Mouse (Mus musculus) erythroblast, embryonic 14.5 days (primary cell): Measurements from ENCODE around the gene Glud1. TPM values are rescaled to one million over a fixed set of nuclear protein-coding genes. Genes with fewer than 3 reads are reported as not detected.

Experiments used
- H3K27me3 ChIP-seq: 2 replicates; pipeline ENCODE4 v1.6.1; 2012; ENCODE audit warnings: inconsistent platforms; ENCODE audit not compliant: control insufficient read depth
- H3K36me3 ChIP-seq: 2 replicates; pipeline ENCODE4 v1.6.1; 2012; ENCODE audit warnings: mild to moderate bottlenecking, inconsistent platforms; ENCODE audit not compliant: control insufficient read depth
- H3K4me1 ChIP-seq: 2 replicates; pipeline ENCODE4 v1.6.1; 2012; ENCODE audit warnings: inconsistent platforms; ENCODE audit not compliant: control insufficient read depth
- H3K4me3 ChIP-seq: replicated peaks from 2 replicates; pipeline ENCODE3; 2012; ENCODE audit warnings: moderate library complexity, mild to moderate bottlenecking, inconsistent platforms
- H3K9me3 ChIP-seq: 2 replicates; pipeline ENCODE4 v1.6.1; 2012; ENCODE audit warnings: low read length, inconsistent platforms, mixed read lengths; ENCODE audit not compliant: control insufficient read depth
- GATA1 ChIP-seq: IDR thresholded peaks from 2 replicates; pipeline ENCODE4 v1.6.1; 2012; ENCODE audit warnings: low read length, inconsistent platforms, mixed read lengths
- TAL1 ChIP-seq: IDR thresholded peaks from 3 replicates; pipeline ENCODE4 v1.6.1; 2012; ENCODE audit warnings: low read length, inconsistent platforms, mixed read lengths
- polyA plus RNA-seq: library from polyadenylated mRNA; stranded (reverse); fragments of >175 nt; gene quantifications from 2 replicates; pipeline ENCODE4 v1.2.3, GENCODE M21; 2012

The Glud1 gene
- polyA plus RNA-seq, 1 experiment, result 0.87 TPM

GRCm38 (mm10) chr14:34344361-34344760 is 33.8 kb downstream of the Glud1 start:
- no peak for TF ChIP-seq TAL1
- TF ChIP-seq GATA1, result no peak
- no peaks in the 10 kb centered on the region for H3K9me3 ChIP-seq
- no peaks in the 10 kb centered on the region for H3K4me1 ChIP-seq
- no peak overlapping the region for H3K4me3 ChIP-seq
- no peaks in the 10 kb centered on the region for H3K27me3 ChIP-seq
- H3K36me3 ChIP-seq, result peaks cover 21% of the 10 kb centered on the region

GRCm38 (mm10) chr14:34345771-34346566 is 35.4 kb downstream of the Glud1 start:
- H3K9me3 ChIP-seq, result no peaks in the 10 kb centered on the region

GRCm38 (mm10) chr14:34347084-34347483 is 36.6 kb downstream of the Glud1 start:
- Histone ChIP-seq H3K4me1 (no peaks in the 10 kb centered on the region), H3K4me3 (no peak overlapping the region), H3K9me3 (no peaks in the 10 kb centered on the region), H3K27me3 (no peaks in the 10 kb centered on the region), H3K36me3 (peaks cover 11% of the 10 kb centered on the region)
- TF ChIP-seq GATA1, result no peak
- TF ChIP-seq TAL1, result no peak

More at GRCm38 (mm10) chr14:34345771-34346566, 35.4 kb downstream of the Glud1 start:
- Histone ChIP-seq H3K27me3 (no peaks in the 10 kb centered on the region), H3K4me1 (no peaks in the 10 kb centered on the region), H3K4me3 (no peak overlapping the region), H3K36me3 (peaks cover 16% of the 10 kb centered on the region)
- no peak for TF ChIP-seq TAL1
- no peak for TF ChIP-seq GATA1

GRCm38 (mm10) chr14:34348301-34348700 is 37.8 kb downstream of the Glud1 start:
- H3K4me1 ChIP-seq, result no peaks in the 10 kb centered on the region
- no peaks in the 10 kb centered on the region for H3K27me3 ChIP-seq
- TF ChIP-seq TAL1, result no peak
- TF ChIP-seq GATA1, result no peak
- H3K36me3 ChIP-seq, result peaks cover 6% of the 10 kb centered on the region
- H3K4me3 ChIP-seq, result no peak overlapping the region
- H3K9me3 ChIP-seq, result no peaks in the 10 kb centered on the region

GRCm38 (mm10) chr14:34349007-34349406 is 38.5 kb downstream of the Glud1 start:
- Histone ChIP-seq H3K4me3 (no peak overlapping the region), H3K9me3 (no peaks in the 10 kb centered on the region), H3K36me3 (peaks cover 3% of the 10 kb centered on the region; the same call in 1 of the 2 replicates), H3K27me3 (no peaks in the 10 kb centered on the region), H3K4me1 (no peaks in the 10 kb centered on the region)
- no peak for TF ChIP-seq GATA1
- TF ChIP-seq TAL1, result no peak

- no peaks in the 10 kb centered on the region for H3K36me3 ChIP-seq
- no peak overlapping the region for H3K4me3 ChIP-seq
- H3K4me1 ChIP-seq, result 0 out of 2 replicates have a peak, but pooled peaks cover 2% of the 10 kb centered on the region
- TF ChIP-seq GATA1 (no peak), TAL1 (no peak)
- no peaks in the 10 kb centered on the region for H3K9me3 ChIP-seq
- no peaks in the 10 kb centered on the region for H3K27me3 ChIP-seq
Observed at GRCm38 (mm10) chr14:34351660-34352059, 41.1 kb downstream of the Glud1 start.

- Histone ChIP-seq H3K4me1 (0 out of 2 replicates have a peak, but pooled peaks cover 2% of the 10 kb centered on the region), H3K4me3 (no peak overlapping the region), H3K27me3 (no peaks in the 10 kb centered on the region), H3K9me3 (no peaks in the 10 kb centered on the region), H3K36me3 (no peaks in the 10 kb centered on the region)
- TF ChIP-seq TAL1 (no peak), GATA1 (no peak)
Observed at GRCm38 (mm10) chr14:34352523-34352922, 42.0 kb downstream of the Glud1 start.

- H3K4me3 ChIP-seq, result no peak overlapping the region
- 0 out of 2 replicates have a peak, but pooled peaks cover 2% of the 10 kb centered on the region for H3K4me1 ChIP-seq
- no peaks in the 10 kb centered on the region for H3K27me3 ChIP-seq
- H3K9me3 ChIP-seq, result no peaks in the 10 kb centered on the region
- no peak for TF ChIP-seq TAL1
- TF ChIP-seq GATA1, result no peak
- H3K36me3 ChIP-seq, result no peaks in the 10 kb centered on the region
Observed at GRCm38 (mm10) chr14:34353326-34353725, 42.8 kb downstream of the Glud1 start.

- Histone ChIP-seq H3K27me3 (no peaks in the 10 kb centered on the region), H3K36me3 (no peaks in the 10 kb centered on the region), H3K4me1 (0 out of 2 replicates have a peak, but pooled peaks cover 2% of the 10 kb centered on the region), H3K4me3 (no peak overlapping the region), H3K9me3 (no peaks in the 10 kb centered on the region)
- TF ChIP-seq GATA1 (no peak), TAL1 (no peak)
Observed at GRCm38 (mm10) chr14:34354456-34354855, 43.9 kb downstream of the Glud1 start.
